Mouse (Mus musculus) heart, embryonic 11.5 days (tissue): Measurements from ENCODE around the gene Ucma. TPM values are rescaled to one million over a fixed set of nuclear protein-coding genes. Genes with fewer than 3 reads are reported as not detected.

Experiments used
- polyA plus RNA-seq: library from polyadenylated mRNA; unstranded; fragments of >200 nt; fragmentation: Nextera tagmentation; extraction: Ambion mirVana; gene quantifications from 2 replicates; pipeline ENCODE4 v1.2.1, GENCODE M21; 2014

Gene Ucma
- polyA plus RNA-seq, 1 experiment from 2014 or later, result not detected

Other genes with a start within 250 kb of the Ucma start
- gene Sephs1, start 94.6 kb upstream of the Ucma start, polyA plus RNA-seq, result 51.0 and 56.4 TPM in 2 replicates
- 110 and 113 TPM in 2 replicates for gene Phyh, start 57.1 kb upstream of the Ucma start, polyA plus RNA-seq
- gene Mcm10, start 36.7 kb downstream of the Ucma start, polyA plus RNA-seq, result 21.4 and 23.2 TPM in 2 replicates
- gene Optn, start 87.9 kb downstream of the Ucma start, polyA plus RNA-seq, result 13.6 and 14.3 TPM in 2 replicates
- 7.9 and 9.3 TPM in 2 replicates for gene Ccdc3, start 161.7 kb downstream of the Ucma start, polyA plus RNA-seq